Mouse (Mus musculus) kidney, postnatal 10 days (tissue): ENCODE measurements around the gene Gm10096.
"Not testable (repeated sequence)": the region's sequence is repeated elsewhere in the genome, so short reads cannot be mapped to it uniquely, and the experiment has no call there.

Experiments used
- DNase-seq: peaks from one replicate; pipeline ENCODE4 v3.0.0; 2021; ENCODE audit warnings: mixed read lengths

Gene Gm10096

DNA sequence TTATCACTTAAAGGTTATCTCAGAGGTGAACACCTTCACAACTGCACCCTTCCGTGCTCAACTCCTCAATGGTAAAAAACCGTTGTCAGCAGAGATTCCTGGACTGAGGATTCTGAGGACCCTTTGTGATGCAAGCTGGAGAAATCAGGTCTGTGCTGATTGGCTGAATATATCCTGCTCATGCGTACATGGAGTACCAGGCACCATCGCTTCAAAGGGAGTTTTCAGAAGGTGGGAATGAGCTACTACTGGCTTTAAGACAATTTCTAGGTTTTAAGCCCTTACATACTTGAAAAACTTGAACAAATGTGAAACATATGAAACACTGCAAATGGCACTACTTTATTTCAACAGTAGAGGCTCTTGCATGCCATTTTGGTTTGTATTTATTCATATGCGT is at the start of gene Gm10096:
Gene Gm10096, minus strand, starts transcription at position 101 of the 400 bp plus-strand sequence.
- not testable (repeated sequence) for DNase-seq
